ENCODE assay signal across 14 mouse cellular contexts in genomic region chr16:57389566-57390251, GRCm38 (mm10). TPM values are rescaled to one million over a fixed set of nuclear protein-coding genes. Genes with fewer than 3 reads are reported as not detected.
A peak's percentile ranks its signal among the peaks of the same experiment; 100 is the strongest.
DNase-seq lines count a peak whose midpoint lies in the region; TF ChIP-seq lines count a peak whose summit lies in the region.
"Had no signal": no experiment of that assay in that cellular context is flagged by ENCODE, and none has a peak within 500 bp of the region (broad histone marks: within the 10 kb centered on the region; RNA-seq: fewer than 3 reads in every experiment).

No protein-coding gene starts in this region.

- intact Hi-C loops in gastrocnemius, adult 2 months (cut with DNase I), result no loop called here

- H3K27ac ChIP-seq in gastrocnemius, adult 2 months, result peak overlapping the region; percentile 35
- H3K27ac ChIP-seq: hindbrain, postnatal 0 days; midbrain, embryonic 13.5 days had no signal

- no peak overlapping the region for H3K4me3 ChIP-seq in gastrocnemius, adult 2 months
- H3K4me3 ChIP-seq: midbrain, embryonic 13.5 days had no signal

- no peak for DNase-seq in gastrocnemius, adult 2 months
- no peak for DNase-seq in gastrocnemius, adult 18-20 months (ENCODE audit: low spot score)
- DNase-seq in 3T3-L1 (ENCODE audit: low read depth, low spot score), result peak; percentile 63
- peak; percentile 42 to 48 for DNase-seq in frontal cortex, postnatal 10 days (ENCODE audit: low spot score in 2 of 2)
- DNase-seq in left cerebral cortex, adult 8-10 months (ENCODE audit: low spot score in 2 of 2), result peak; percentile 18 to 85
- DNase-seq in spleen, adult 18-20 months, result no peak
- DNase-seq in thymus, postnatal 14 days, result no peak
- DNase-seq in cerebellum, adult 8-10 months, result no peak
- DNase-seq: B cell, adult 2 months; cerebellum, postnatal 25 days; kidney, postnatal 36 days; liver, postnatal 0 days had no signal

- no peak for TF ChIP-seq CTCF in gastrocnemius, adult 2 months (IDR thresholded peaks at IDR 0.05)

RNA-seq across cellular contexts. Expression of gene Filip1l, which starts 36.8 kb away (rescaled TPM):
- 10 to 100 TPM; 37.5 to 67.0 TPM for total RNA-seq in gastrocnemius, adult 2 months (2021)
- 10 to 100 TPM; 44.0 to 60.2 TPM for total RNA-seq in gastrocnemius, adult 18-20 months (2021)
- total RNA-seq in left cerebral cortex, adult 8-10 months (2022), result 1 to 10 TPM; 2.5 to 3.6 (median 3.4) TPM

Comparison
In these comparisons a context has a peak if more than half of its experiments do, and no peak if none do; other contexts are left out.
1. DNase-seq: peak in 3T3-L1 (single experiment), frontal cortex, postnatal 10 days (2 of 2) and left cerebral cortex, adult 8-10 months (2 of 2); none in gastrocnemius, adult 2 months (single experiment), gastrocnemius, adult 18-20 months (single experiment), spleen, adult 18-20 months (0 of 2), thymus, postnatal 14 days (single experiment) and cerebellum, adult 8-10 months (single experiment).
2. RNA of gene Filip1l, which starts 36.8 kb away (total RNA-seq): 37.5 to 67.0 TPM in gastrocnemius, adult 2 months and 44.0 to 60.2 TPM in gastrocnemius, adult 18-20 months; 2.5 to 3.6 TPM in left cerebral cortex, adult 8-10 months; every median in the first group is over 4 times any median in the second.